Mouse (Mus musculus): ENCODE results near the gene Mcat. TPM values are rescaled to one million over a fixed set of nuclear protein-coding genes. Genes with fewer than 3 reads are reported as not detected.

Gene Mcat
- polyA plus RNA-seq, 1 experiment from 2014 or later, result 39.1 TPM

GRCm38 (mm10) chr15:83530688-83531087, 32.9 kb downstream of the Mcat start:
- no peaks in the 10 kb centered on the region for H3K36me3 ChIP-seq
- peaks cover 8% of the 10 kb centered on the region for H3K4me1 ChIP-seq
- H3K9me3 ChIP-seq, result no peaks in the 10 kb centered on the region
- H3K27me3 ChIP-seq (replicated peaks), result peaks cover 26% of the 10 kb centered on the region
- ATAC-seq (ENCODE audit: low FRiP score, low read depth), result no peak
- no peak overlapping the region for H3K27ac ChIP-seq
- H3K4me3 ChIP-seq, result no peak overlapping the region
- H3K4me2 ChIP-seq (replicated peaks), result no peak overlapping the region
- 70% methylated on average over 6 of the region's 6 CpGs for WGBS
- H3K9ac ChIP-seq, result no peak overlapping the region

DNA sequence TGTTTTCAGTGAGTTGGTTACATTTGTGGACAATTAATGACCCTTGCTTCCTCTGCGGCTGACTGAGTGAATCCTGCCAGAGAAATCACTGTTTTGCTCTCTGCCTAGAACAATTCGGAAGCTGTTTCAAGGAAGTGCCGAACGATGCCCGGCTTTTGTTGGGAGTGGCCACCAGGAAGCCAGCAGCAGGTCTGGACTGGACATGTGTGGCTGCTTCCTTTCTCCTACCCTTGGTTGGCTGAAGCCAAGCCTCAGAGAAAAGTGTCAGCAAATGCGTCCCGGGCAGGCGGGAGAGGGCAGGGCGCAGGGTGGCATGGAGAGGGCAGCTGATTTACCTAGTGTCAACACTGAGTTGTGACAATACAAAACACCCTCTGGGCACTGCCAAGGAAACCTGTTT, 33.4 kb downstream of the Mcat start:
- no peak overlapping the region for H3K9ac ChIP-seq
- no peaks in the 10 kb centered on the region for H3K9me3 ChIP-seq
- no peaks in the 10 kb centered on the region for H3K36me3 ChIP-seq
- peaks cover 8% of the 10 kb centered on the region for H3K4me1 ChIP-seq
- no peak overlapping the region for H3K4me2 ChIP-seq (replicated peaks)
- 77% methylated on average over 9 of the region's 9 CpGs for WGBS
- ATAC-seq (ENCODE audit: low FRiP score, low read depth), result no peak
- no peak overlapping the region for H3K27ac ChIP-seq
- H3K27me3 ChIP-seq (replicated peaks), result peaks cover 31% of the 10 kb centered on the region
- H3K4me3 ChIP-seq, result no peak overlapping the region

- no peak overlapping the region for H3K4me2 ChIP-seq (replicated peaks)
- H3K4me1 ChIP-seq, result peaks cover 8% of the 10 kb centered on the region
- H3K27me3 ChIP-seq (replicated peaks), result peaks cover 35% of the 10 kb centered on the region
- H3K9ac ChIP-seq, result no peak overlapping the region
- H3K36me3 ChIP-seq, result no peaks in the 10 kb centered on the region
- no peaks in the 10 kb centered on the region for H3K9me3 ChIP-seq
- no peak overlapping the region for H3K27ac ChIP-seq
- H3K4me3 ChIP-seq, result no peak overlapping the region
- 74% methylated on average over 5 of the region's 5 CpGs for WGBS
- no peak for ATAC-seq (ENCODE audit: low FRiP score, low read depth)
Measured at GRCm38 (mm10) chr15:83529765-83530164, 33.8 kb downstream of the Mcat start.

DNA sequence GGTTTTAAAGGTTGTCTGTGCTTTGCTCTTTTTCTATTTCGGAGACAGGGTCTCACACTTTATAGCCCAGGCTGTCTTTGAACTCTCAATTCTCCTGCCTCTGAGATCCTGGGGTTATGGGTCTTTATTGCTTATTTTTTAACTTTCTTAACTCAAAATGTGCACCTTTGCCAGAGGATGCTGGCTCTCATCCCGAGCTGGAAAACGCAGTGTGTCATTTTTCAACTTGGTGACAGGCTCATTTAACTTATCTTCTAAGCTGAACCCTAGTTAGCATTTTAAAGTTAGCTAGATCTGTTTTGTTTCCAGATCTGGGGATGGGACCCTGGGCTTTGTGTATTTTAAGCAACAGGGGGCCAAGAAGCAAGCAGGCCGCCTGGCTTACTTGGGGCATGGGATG, 34.7 kb downstream of the Mcat start:
- 74% methylated on average over 4 of the region's 4 CpGs for WGBS
- H3K4me1 ChIP-seq, result peaks cover 8% of the 10 kb centered on the region
- no peak for ATAC-seq (ENCODE audit: low FRiP score, low read depth)
- no peak overlapping the region for H3K9ac ChIP-seq
- no peak overlapping the region for H3K4me2 ChIP-seq (replicated peaks)
- H3K27me3 ChIP-seq (replicated peaks), result peaks cover 35% of the 10 kb centered on the region
- no peaks in the 10 kb centered on the region for H3K36me3 ChIP-seq
- H3K4me3 ChIP-seq, result no peak overlapping the region
- H3K9me3 ChIP-seq, result no peaks in the 10 kb centered on the region
- H3K27ac ChIP-seq, result no peak overlapping the region

- H3K4me1 ChIP-seq, result peaks cover 17% of the 10 kb centered on the region
- H3K4me3 ChIP-seq, result no peak overlapping the region
- H3K9me3 ChIP-seq, result no peaks in the 10 kb centered on the region
- no peaks in the 10 kb centered on the region for H3K36me3 ChIP-seq
- 77% methylated on average over 2 of the region's 2 CpGs for WGBS
- H3K27ac ChIP-seq, result no peak overlapping the region
- H3K9ac ChIP-seq, result no peak overlapping the region
- H3K4me2 ChIP-seq (replicated peaks), result no peak overlapping the region
- ATAC-seq (ENCODE audit: low FRiP score, low read depth), result no peak
- H3K27me3 ChIP-seq (replicated peaks), result peaks cover 35% of the 10 kb centered on the region
Measured at GRCm38 (mm10) chr15:83527747-83528146, 35.8 kb downstream of the Mcat start.

DNA sequence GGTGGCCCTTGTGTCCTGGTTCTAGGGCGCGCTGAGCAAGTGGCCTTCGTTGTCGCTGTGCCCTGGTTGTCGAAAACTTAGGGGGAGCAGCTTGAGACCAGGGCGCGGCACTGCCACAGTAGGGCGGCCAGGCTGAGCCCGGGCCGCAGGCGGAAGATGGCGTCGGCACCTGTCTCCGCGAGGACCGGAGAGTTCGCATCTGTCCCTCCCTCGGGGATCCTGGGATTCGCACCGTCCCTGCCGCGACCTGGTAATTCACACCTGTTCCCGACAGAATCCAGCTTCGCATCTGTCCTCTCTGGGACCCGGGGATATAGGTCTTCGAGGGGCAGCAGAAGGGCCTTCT, 36.5 kb downstream of the Mcat start:
- Histone ChIP-seq H3K4me2 (replicated peaks) (peak overlapping the region; percentile 93), H3K9ac (peak overlapping the region; percentile 42), H3K4me3 (peak overlapping the region; percentile 49), H3K27me3 (replicated peaks) (peaks cover 35% of the 10 kb centered on the region), H3K9me3 (no peaks in the 10 kb centered on the region), H3K36me3 (no peaks in the 10 kb centered on the region), H3K4me1 (peaks cover 17% of the 10 kb centered on the region), H3K27ac (no peak overlapping the region)
- under 1% methylated on average over 26 of the region's 26 CpGs for WGBS
- ATAC-seq (ENCODE audit: low FRiP score, low read depth), result peak; percentile 17; the same call in 1 of the 2 replicates

DNA sequence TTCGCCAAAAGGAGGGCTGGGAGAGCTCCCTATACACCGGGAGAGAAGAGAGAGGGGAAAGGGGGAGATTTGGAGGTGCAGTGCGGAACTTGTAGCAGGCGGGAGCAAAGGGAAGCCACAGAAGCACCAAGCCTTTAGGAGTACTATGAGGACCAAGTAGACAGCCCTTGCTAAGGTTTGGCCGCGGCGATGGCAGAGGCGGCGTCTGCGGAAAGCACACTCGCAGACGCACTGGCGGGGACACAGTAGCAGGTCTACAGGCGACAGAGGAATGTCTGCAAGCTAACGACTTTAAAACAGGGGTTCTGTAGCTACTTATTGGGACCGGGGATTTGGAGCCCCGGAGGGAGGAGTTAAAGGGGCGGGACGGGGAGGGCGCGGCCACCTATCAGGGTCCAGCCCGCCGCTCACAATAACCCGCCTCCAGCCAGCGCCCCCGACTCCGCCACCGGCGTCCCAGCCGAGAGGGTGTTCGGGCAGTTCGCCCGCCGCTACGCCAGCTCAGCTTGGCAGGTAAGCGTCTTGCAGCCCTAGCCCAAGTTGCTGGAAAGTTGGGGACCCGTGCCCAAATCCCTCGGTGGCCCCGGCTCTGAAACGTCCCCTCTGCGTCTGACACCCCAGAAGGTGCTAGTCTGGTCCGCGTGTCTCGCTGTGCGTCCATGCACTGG, 37.0 kb downstream of the Mcat start, which contains the start of gene Bik:
Gene Bik, plus strand, starts transcription at position 439 of the 668 bp plus-strand sequence.
- H3K4me1 ChIP-seq, result peaks cover 17% of the 10 kb centered on the region
- ATAC-seq (ENCODE audit: low FRiP score, low read depth), result peak; percentile 56; the same call in 1 of the 2 replicates

GRCm38 (mm10) chr15:83524333-83524729, 39.3 kb downstream of the Mcat start:
- no peak overlapping the region for H3K4me2 ChIP-seq (replicated peaks)
- H3K4me3 ChIP-seq, result no peak overlapping the region
- H3K27me3 ChIP-seq (replicated peaks), result peaks cover 37% of the 10 kb centered on the region
- WGBS, result 86% methylated on average over 3 of the region's 3 CpGs
- no peak overlapping the region for H3K9ac ChIP-seq
- no peaks in the 10 kb centered on the region for H3K9me3 ChIP-seq
- no peak for ATAC-seq (ENCODE audit: low FRiP score, low read depth)
- no peaks in the 10 kb centered on the region for H3K36me3 ChIP-seq
- H3K4me1 ChIP-seq, result peaks cover 17% of the 10 kb centered on the region
- H3K27ac ChIP-seq, result no peak overlapping the region

More for the DNA sequence above, 37.0 kb downstream of the Mcat start, which contains the start of gene Bik:
- Histone ChIP-seq H3K27ac (no peak within 1 kb of the TSS), H3K36me3 (no peaks in the 10 kb centered on the region), H3K27me3 (replicated peaks) (peaks cover 35% of the 10 kb centered on the region), H3K9ac (peak within 1 kb of the TSS; percentile 42), H3K4me2 (replicated peaks) (peak within 1 kb of the TSS; percentile 93), H3K9me3 (no peaks in the 10 kb centered on the region), H3K4me3 (peak within 1 kb of the TSS; percentile 49)
- WGBS, result under 1% methylated on average over 43 of the region's 45 CpGs

GRCm38 (mm10) chr15:83523638-83524332, 39.8 kb downstream of the Mcat start:
- no peak overlapping the region for H3K27ac ChIP-seq
- 62% methylated on average over 14 of the region's 14 CpGs for WGBS
- no peaks in the 10 kb centered on the region for H3K9me3 ChIP-seq
- H3K4me1 ChIP-seq, result peaks cover 17% of the 10 kb centered on the region
- ATAC-seq (ENCODE audit: low FRiP score, low read depth), result no peak
- no peak overlapping the region for H3K4me3 ChIP-seq
- no peaks in the 10 kb centered on the region for H3K36me3 ChIP-seq
- H3K4me2 ChIP-seq (replicated peaks), result no peak overlapping the region
- peaks cover 41% of the 10 kb centered on the region for H3K27me3 ChIP-seq (replicated peaks)
- H3K9ac ChIP-seq, result no peak overlapping the region

DNA sequence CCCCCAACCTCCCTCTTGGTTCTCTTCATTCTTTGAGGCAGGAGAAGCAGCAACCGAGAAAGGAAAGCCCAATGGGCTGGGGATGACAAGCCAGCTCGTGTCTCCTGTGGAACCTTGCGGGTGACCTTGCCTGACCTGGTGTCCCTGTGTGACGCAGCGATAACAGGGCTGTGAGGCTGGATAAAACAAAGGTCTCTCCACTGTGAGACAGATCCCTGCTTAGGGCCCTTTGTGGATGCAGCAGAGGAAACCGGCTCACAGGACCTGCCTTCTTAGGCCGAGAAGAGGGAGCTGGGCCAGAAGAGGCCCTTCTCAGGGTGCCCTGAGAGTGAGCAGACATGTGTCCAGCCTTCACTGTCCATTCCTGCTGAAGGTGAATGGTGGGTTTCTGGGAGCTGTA, 40.4 kb downstream of the Mcat start:
- Histone ChIP-seq H3K27ac (no peak overlapping the region), H3K4me1 (peaks cover 19% of the 10 kb centered on the region), H3K4me2 (replicated peaks) (no peak overlapping the region), H3K9me3 (no peaks in the 10 kb centered on the region), H3K36me3 (no peaks in the 10 kb centered on the region), H3K27me3 (replicated peaks) (peaks cover 36% of the 10 kb centered on the region), H3K4me3 (no peak overlapping the region), H3K9ac (no peak overlapping the region)
- ATAC-seq (ENCODE audit: low FRiP score, low read depth), result no peak
- 30% methylated on average over 7 of the region's 7 CpGs for WGBS

DNA sequence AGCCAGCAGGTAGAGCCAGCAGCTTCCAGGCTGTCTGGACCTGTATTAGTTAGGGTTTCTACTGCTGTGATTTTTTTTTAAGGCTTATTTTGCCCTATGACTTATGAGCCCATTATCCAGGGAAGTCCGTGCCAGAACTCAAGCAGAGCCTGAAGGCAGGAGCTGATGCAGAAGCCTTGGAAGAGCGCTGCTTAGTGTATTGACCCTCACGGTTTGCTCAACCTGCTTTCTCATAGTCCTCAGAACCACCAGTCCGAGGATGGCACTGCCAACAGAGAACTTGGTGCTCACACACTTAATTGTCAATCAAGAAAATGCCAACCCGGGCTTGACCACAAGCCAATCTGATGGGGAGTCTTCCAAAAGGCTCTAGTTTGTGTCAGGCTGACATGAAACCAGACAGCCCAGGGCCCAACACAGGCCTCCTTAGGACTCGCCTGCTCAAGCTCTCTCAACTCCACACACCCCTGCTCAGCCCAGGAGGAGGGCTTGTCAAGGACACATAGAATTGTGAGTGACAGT, 42.7 kb downstream of the Mcat start:
- H3K9ac ChIP-seq, result no peak overlapping the region
- H3K36me3 ChIP-seq, result no peaks in the 10 kb centered on the region
- no peak for ATAC-seq (ENCODE audit: low FRiP score, low read depth)
- H3K4me2 ChIP-seq (replicated peaks), result no peak overlapping the region
- no peak overlapping the region for H3K27ac ChIP-seq
- H3K4me1 ChIP-seq, result peaks cover 11% of the 10 kb centered on the region
- H3K27me3 ChIP-seq (replicated peaks), result peaks cover 17% of the 10 kb centered on the region
- H3K9me3 ChIP-seq, result 0 out of 2 replicates have a peak, but pooled peaks cover 4% of the 10 kb centered on the region
- WGBS, result 86% methylated on average over 6 of the region's 6 CpGs
- no peak overlapping the region for H3K4me3 ChIP-seq

DNA sequence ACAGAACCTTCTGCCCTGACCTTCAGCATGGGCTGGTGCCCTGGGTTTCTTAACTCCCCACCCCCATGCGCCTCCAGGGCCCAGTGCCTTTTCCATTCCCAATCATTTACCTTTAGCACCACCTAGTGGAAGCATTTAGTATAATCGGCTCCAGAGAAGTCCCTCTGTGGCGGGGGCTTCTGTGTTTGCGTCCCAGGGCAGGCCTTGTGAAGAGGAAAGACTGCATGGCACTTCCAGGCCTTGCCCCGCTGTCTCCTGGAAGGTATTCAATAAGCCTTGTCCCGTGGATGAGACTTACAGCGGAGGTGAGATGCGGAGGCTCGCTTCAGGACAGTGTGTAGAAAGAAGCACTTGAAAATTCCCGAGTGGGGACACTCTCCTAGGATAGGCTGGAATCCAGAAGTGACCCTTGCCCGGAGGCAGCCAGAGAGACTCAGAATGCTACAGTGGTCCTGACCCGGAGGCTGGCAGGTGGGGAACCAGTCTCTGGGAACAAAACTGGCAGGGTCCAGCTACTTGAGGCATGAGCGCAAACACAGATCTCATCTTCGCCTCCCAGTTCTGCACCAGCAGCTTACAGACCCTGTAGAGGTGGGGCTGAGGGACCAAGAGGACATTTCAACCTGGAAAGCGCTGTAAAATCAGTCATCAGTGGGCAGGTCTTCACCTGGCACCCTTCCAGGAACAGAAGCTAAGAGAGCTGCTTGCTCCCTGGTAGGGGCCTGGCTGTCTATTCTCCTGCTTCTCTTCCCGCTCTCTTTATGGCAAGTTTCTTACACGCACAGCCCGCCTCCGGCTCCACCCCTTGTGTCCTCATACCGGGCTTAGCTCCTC, 45.2 kb downstream of the Mcat start:
- H3K4me3 ChIP-seq, result no peak overlapping the region

More for the DNA sequence above, 45.2 kb downstream of the Mcat start:
- H3K36me3 ChIP-seq, result no peaks in the 10 kb centered on the region
- no peak overlapping the region for H3K9ac ChIP-seq
- H3K27ac ChIP-seq, result no peak overlapping the region
- peaks cover 6% of the 10 kb centered on the region for H3K4me1 ChIP-seq
- no peak overlapping the region; the same call in 1 of the 2 replicates for H3K4me2 ChIP-seq (replicated peaks)
- 0 out of 2 replicates have a peak, but pooled peaks cover 4% of the 10 kb centered on the region for H3K9me3 ChIP-seq
- 36% methylated on average over 20 of the region's 20 CpGs for WGBS
- 0 out of 2 replicates have a peak, but pooled peaks have one; percentile 33 for ATAC-seq (ENCODE audit: low FRiP score, low read depth)
- peaks cover 6% of the 10 kb centered on the region; the same call in 1 of the 2 replicates for H3K27me3 ChIP-seq (replicated peaks)
